8 mouse cellular contexts compared by ENCODE assay signal in the genomic region with DNA sequence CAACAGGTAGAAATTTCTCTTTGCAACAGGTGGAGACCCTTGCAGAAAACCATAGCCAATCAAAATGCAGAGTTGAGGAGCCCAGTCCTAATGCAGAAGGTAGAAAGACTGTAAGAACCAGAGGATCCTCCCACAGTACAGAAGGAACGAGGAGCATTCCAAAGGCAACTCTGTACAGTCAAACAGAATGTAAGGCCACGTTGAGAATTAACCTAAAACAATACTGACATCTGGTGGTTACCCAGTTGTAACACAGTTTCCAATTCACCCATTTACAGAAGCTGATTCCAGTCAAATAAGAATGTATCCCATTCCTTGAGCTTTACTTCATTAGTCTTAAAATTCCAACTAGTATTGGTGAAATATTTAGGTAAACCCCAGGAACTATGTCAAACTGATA. TPM values are rescaled to one million over a fixed set of nuclear protein-coding genes. Genes with fewer than 3 reads are reported as not detected.
DNase-seq lines count a peak whose midpoint lies in the region; ATAC-seq and TF ChIP-seq lines count a peak whose summit lies in the region.

No protein-coding gene starts in this region.

- no peaks in the 10 kb centered on the region for H3K27me3 ChIP-seq in liver, postnatal 0 days (ENCODE audit: insufficient read depth, low read length)
- H3K27me3 ChIP-seq in liver, embryonic 11.5 days (replicated peaks; ENCODE audit: control insufficient read depth, insufficient read depth, low read length) = no peaks in the 10 kb centered on the region
- no peaks in the 10 kb centered on the region for H3K27me3 ChIP-seq in forebrain, embryonic 15.5 days

- 7% methylated on average over 2 of the region's 2 CpGs for WGBS in liver, postnatal 0 days (ENCODE audit: insufficient replicate concordance)
- WGBS in liver, embryonic 11.5 days = 7% methylated on average over 2 of the region's 2 CpGs
- 4% methylated on average over 2 of the region's 2 CpGs for WGBS in forebrain, embryonic 15.5 days

- peak; percentile 75 for TF ChIP-seq CTCF in liver, postnatal 0 days (IDR thresholded peaks at IDR 0.05; ENCODE audit: low read depth)

- no peak overlapping the region for H3K27ac ChIP-seq in liver, postnatal 0 days (ENCODE audit: low read depth)
- no peak overlapping the region for H3K27ac ChIP-seq in liver, embryonic 11.5 days (ENCODE audit: low read depth, low read length)
- no peak overlapping the region for H3K27ac ChIP-seq in forebrain, embryonic 15.5 days (replicated peaks)

- H3K4me1 ChIP-seq in liver, postnatal 0 days (ENCODE audit: insufficient read depth) = no peaks in the 10 kb centered on the region
- no peaks in the 10 kb centered on the region for H3K4me1 ChIP-seq in liver, embryonic 11.5 days (replicated peaks; ENCODE audit: control insufficient read depth, insufficient read depth, low read length)
- H3K4me1 ChIP-seq in forebrain, embryonic 15.5 days = no peaks in the 10 kb centered on the region

- H3K9me3 ChIP-seq in liver, postnatal 0 days (ENCODE audit: low read length) = no peaks in the 10 kb centered on the region
- no peaks in the 10 kb centered on the region for H3K9me3 ChIP-seq in liver, embryonic 11.5 days (ENCODE audit: control insufficient read depth, low read length)
- no peaks in the 10 kb centered on the region for H3K9me3 ChIP-seq in forebrain, embryonic 15.5 days

- H3K9ac ChIP-seq in liver, postnatal 0 days (replicated peaks) = no peak overlapping the region
- H3K9ac ChIP-seq in liver, embryonic 11.5 days (ENCODE audit: low read depth, low read length) = no peak overlapping the region
- no peak overlapping the region for H3K9ac ChIP-seq in forebrain, embryonic 15.5 days (replicated peaks)

- H3K36me3 ChIP-seq in liver, postnatal 0 days (replicated peaks; ENCODE audit: insufficient read depth, low read length) = no peaks in the 10 kb centered on the region
- H3K36me3 ChIP-seq in liver, embryonic 11.5 days (ENCODE audit: control insufficient read depth, insufficient read depth, low read length) = no peaks in the 10 kb centered on the region
- no peaks in the 10 kb centered on the region for H3K36me3 ChIP-seq in forebrain, embryonic 15.5 days

- DNase-seq in adrenal gland, postnatal 14 days = peak; percentile 7
- no peak for DNase-seq in adrenal gland, postnatal 10 days
- no peak for DNase-seq in liver, postnatal 0 days
- no peak for DNase-seq in liver, embryonic 11.5 days (ENCODE audit: low spot score)
- DNase-seq in left cerebral cortex, adult 9 months (ENCODE audit: low spot score in 2 of 2) = peak; percentile 15 to 31
- peak; percentile 8 for DNase-seq in retina, adult 2 months (ENCODE audit: low read depth, low spot score)
- DNase-seq in thymus, postnatal 4 days = no peak

- no peak overlapping the region for H3K4me3 ChIP-seq in liver, postnatal 0 days (ENCODE audit: low read depth, low read length)
- no peak overlapping the region for H3K4me3 ChIP-seq in liver, embryonic 11.5 days (ENCODE audit: low read depth, low read length)
- no peak overlapping the region for H3K4me3 ChIP-seq in forebrain, embryonic 15.5 days

- ATAC-seq in liver, postnatal 0 days = no peak
- ATAC-seq in liver, embryonic 11.5 days (replicated peaks; ENCODE audit: low FRiP score) = no peak
- ATAC-seq in forebrain, embryonic 15.5 days (replicated peaks) = peak; percentile 75

- no peak for TF ChIP-seq EP300 in liver, postnatal 0 days (IDR thresholded peaks at IDR 0.05; ENCODE audit: low read depth)

- H3K4me2 ChIP-seq in liver, postnatal 0 days (ENCODE audit: low read depth, low read length) = no peak overlapping the region
- no peak overlapping the region for H3K4me2 ChIP-seq in liver, embryonic 11.5 days
- no peak overlapping the region for H3K4me2 ChIP-seq in forebrain, embryonic 15.5 days (replicated peaks)

RNA-seq across cellular contexts. Expression of a gene that starts 30.6 kb away (rescaled TPM):
- total RNA-seq in adrenal gland, postnatal 14 days (2021) = 0.37 and 0.56 TPM in 2 replicates
- under 1 TPM; 0.45 to 0.63 TPM for total RNA-seq in adrenal gland, postnatal 10 days (2021)
- 0.07 TPM in 1 of 2 replicates, not detected in the other for polyA plus RNA-seq in liver, postnatal 0 days (2015; fragmentation: Nextera tagmentation; extraction: Ambion mirVana)
- polyA plus RNA-seq in liver, embryonic 11.5 days (2014; fragmentation: Nextera tagmentation; extraction: Ambion mirVana) = 0.23 and 0.25 TPM in 2 replicates
- polyA plus RNA-seq in forebrain, embryonic 15.5 days (2015; fragmentation: Nextera tagmentation; extraction: Ambion mirVana) = not detected in 2 replicates

RNA-seq across cellular contexts. Expression of a gene that starts 34.7 kb away (rescaled TPM):
- 0.26 TPM in 1 of 2 replicates, not detected in the other for total RNA-seq in adrenal gland, postnatal 14 days (2021)
- 1 to 10 TPM in 1 of 2 experiments, under 1 TPM in 1; 0.45 to 2.3 TPM for total RNA-seq in adrenal gland, postnatal 10 days (2021)
- polyA plus RNA-seq in liver, postnatal 0 days (2015; fragmentation: Nextera tagmentation; extraction: Ambion mirVana) = 0.24 TPM in 1 of 2 replicates, not detected in the other
- 0.14 TPM in 2 replicates for polyA plus RNA-seq in liver, embryonic 11.5 days (2014; fragmentation: Nextera tagmentation; extraction: Ambion mirVana)
- not detected in 2 replicates for polyA plus RNA-seq in forebrain, embryonic 15.5 days (2015; fragmentation: Nextera tagmentation; extraction: Ambion mirVana)

Comparison
In these comparisons a context has a peak if more than half of its experiments do, and no peak if none do; other contexts are left out.
1. DNase-seq: peak in adrenal gland, postnatal 14 days (single experiment), left cerebral cortex, adult 9 months (2 of 2) and retina, adult 2 months (single experiment); none in adrenal gland, postnatal 10 days (single experiment), liver, postnatal 0 days (single experiment), liver, embryonic 11.5 days (single experiment) and thymus, postnatal 4 days (single experiment).